Mouse (Mus musculus) frontal cortex, postnatal 25 days (tissue): ENCODE results near the gene Fat4.
A peak's percentile ranks its signal among the peaks of the same experiment; 100 is the strongest.

Source experiments
- DNase-seq, 2 experiments: peaks; one replicate each; pipeline ENCODE4 v3.0.0; 2022; ENCODE audit warnings: low spot score in 2 of 2

Gene Fat4

DNA sequence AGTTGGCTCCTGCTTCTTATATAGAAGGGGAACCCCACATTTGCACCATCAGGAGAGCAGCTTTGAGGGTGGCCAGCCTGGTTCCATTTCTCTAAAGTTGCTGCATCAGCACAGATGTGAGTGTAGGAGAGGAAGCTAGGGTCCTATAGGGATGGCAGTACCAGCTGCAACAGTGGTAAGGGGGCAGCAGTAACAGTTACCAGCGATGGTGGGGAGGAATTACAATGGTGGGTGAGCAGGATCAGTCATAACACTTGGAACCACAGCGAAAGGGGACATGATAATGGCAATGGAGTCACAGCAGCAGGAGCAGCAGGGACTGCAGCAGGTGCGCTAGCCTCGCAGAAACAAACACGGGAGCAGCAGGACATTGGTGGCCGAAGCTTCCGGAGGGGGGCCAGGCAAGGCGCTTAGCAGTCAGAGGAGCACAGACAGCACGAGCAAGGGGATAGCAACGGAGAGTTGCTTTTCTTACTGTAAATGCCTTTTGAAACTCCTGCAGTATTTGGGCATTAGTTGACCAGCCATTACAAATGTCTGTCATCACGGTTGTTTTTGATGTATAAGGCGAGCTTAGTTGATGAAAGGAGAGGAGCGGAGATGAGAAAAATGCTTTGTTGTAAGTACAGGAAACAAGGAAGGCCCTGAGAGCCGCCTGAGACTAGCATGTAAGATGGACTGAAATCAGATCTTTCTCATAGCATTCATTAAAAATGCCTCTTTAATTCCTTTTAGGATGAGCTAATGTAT is 21.1 kb downstream of the Fat4 start:
- no peak for DNase-seq

- no peak for DNase-seq
These were observed 21.8 kb downstream of the Fat4 start for GRCm38 (mm10) chr3:38908426-38909111.

DNA sequence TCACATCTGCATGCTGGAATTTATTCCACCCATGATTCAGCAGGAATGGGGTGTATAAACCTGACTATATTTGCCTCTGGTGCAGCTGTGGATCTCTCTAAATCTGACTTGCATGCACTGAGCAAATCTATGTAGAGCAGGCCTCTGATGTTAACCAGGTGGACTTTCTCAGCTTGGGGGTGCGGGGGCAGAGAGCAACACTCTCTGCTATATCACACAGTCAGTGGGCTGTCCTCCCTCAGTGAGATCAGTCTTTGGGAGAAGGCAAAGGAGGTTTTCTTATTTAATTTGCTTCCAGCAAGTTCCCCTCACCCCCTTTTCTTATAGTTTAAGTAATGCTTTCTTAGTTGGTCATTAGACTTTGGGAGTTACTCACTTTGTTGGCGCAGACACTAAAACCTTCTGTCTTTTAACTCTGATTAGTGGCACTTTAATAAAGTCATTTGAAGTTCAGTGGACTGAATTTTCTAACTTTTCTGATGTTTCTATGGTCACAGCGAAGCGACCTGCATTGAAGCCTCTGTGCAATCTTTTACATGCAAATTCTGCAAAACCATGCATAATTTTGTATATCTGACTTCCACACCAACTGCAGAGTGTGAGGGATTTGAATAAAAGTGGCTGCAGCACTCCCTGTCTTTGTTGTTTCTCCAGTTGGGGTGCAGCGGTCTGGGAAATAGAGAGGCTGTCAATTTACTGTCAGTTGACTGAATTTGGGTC is 26.2 kb downstream of the Fat4 start:
- DNase-seq, result no peak

- DNase-seq, result no peak
These were observed 26.9 kb downstream of the Fat4 start for GRCm38 (mm10) chr3:38913488-38914105.

DNA sequence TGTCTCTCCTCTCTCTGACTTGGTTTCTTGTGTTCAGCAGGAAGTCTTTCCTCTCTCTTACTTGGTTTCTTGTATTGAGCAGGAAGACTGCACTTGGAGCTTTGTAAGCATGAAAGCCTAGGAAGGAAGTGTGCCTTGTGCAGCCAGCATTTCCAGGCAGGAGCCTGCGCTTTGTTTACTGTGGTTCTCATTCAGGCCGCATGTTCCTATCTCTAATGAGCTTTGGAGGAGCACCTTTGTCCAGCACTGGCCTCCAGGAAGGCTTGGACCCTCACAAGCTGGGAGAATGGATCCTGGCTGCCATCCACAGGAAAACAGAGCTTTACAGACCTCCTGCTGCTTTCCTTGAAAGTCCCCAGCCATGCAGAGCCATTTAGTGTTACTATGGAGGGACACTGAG is 32.2 kb downstream of the Fat4 start:
- no peak for DNase-seq

DNA sequence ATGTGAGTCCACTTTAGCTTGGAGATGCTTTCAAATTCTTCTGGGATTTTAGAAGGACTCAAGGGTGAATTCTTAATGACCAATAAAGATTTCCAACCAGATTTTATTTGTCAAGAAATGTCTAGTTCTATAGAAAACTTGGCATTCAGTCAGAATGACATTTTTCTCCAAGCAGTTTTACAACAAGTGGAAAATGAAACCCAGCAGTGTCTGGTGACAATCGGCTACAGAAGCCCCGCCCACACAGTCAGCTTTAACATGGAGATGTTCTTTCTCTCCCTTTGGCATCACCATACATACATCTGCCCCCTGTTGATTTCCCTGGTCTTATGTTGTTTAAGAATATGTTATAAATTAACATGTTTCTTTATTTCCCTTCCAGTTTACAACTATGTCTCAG is 34.3 kb downstream of the Fat4 start:
- DNase-seq, result no peak

DNA sequence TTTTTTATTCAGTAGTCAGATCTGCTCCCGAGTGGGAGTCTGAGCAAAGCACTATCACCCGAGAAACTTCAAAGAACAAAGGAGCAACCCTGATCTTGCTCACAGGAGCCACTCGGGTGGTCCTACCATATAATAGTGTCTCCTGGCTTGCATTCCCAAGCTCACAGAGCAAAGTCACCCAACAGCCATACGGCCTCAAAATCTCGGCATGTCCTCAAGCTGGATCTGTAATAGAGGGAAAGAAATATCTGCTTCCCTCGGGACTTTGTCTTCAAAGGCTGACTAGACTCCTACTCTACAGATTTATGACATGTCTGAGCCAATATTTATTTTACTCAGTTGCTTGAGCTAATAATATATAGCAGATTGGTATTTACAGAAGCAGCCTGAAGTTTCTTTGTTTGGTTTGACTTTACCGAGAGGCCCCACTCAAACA is 36.5 kb downstream of the Fat4 start:
- DNase-seq, result no peak

DNA sequence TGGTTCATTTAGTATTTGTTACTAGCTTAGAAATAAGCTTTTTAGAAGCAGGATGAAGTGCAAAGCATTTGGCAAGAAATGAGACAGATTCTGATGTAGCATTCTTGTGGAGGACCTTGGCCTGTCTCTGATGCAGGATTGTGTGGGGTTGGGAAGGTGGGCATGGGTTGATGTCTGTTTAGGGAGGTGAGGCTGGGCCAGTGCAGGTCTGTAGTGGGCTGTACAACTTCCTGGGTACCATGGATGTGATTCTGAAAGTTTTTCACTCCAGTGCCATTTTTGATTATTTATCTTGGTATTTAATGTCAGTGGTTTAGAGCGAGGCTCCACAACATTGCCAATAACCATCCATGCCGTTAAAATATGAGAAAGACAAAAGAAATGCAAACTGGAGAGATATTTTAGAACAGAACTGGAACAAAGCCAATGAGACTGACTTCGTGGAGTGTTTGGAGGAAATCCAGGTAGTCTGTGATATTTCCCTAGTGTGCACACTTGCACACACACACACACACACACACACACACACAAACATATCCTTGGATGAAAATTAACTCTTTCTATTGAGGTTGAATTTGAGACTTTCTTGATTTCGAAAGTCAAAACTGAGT is 41.4 kb downstream of the Fat4 start:
- no peak for DNase-seq

DNA sequence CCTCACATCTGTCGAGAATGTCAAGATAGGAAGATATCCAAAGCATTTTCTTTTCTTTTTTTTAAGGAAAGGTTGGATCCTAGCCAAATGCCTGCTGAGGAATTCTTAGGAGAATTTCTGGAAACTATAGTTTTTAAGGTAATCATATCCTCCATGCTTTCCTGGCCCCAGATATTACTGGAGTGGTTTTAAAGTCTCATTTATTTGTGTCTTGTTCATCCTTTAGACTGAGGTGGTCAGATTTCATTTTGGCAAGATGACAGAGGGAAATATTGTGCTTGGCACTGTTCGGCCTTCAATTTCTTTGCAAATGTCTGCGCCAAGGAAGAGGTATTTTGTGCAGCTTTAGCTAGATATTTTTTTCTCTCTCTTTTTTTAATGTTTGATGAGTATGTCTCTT is 42.0 kb downstream of the Fat4 start:
- no peak for DNase-seq

DNA sequence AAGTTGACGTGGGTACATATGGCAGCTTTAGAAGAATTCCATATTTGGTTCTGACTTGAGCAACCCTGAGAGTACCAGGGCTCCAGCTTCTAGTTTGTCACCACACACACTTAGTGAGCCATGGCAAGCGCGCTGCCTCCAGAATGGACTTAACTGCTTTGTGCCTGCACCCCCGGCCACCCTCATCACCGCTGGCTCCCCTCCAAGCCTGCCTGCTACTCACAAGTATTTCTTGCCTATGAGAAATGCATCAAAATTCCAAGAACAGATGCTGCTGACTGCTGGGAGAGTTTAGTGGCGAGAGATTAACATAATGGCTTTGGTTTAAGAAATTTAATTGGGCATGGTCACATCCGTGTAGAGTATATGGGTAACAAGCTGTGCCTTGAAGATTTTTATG is 48.0 kb downstream of the Fat4 start:
- peak; percentile 11 to 43 for DNase-seq

DNA sequence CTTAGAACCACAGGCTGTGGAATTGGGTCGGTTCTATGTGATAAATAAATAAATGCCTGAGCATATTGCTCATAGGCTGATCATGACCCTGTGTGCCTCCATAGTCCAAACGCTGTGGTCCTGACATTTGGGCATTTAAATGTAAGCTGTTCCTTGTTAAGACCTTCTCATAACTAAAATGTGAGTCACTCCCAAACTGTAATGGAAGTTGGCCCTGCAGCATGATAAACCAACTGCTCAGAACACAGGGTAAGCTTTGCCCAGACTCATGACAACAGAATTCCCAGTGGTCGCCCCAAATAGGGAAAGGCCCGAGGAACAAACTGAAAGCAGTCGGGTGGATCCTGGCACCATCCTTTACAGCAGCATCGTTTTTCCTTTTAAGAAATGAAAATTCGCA is 49.7 kb downstream of the Fat4 start:
- DNase-seq, result no peak

DNA sequence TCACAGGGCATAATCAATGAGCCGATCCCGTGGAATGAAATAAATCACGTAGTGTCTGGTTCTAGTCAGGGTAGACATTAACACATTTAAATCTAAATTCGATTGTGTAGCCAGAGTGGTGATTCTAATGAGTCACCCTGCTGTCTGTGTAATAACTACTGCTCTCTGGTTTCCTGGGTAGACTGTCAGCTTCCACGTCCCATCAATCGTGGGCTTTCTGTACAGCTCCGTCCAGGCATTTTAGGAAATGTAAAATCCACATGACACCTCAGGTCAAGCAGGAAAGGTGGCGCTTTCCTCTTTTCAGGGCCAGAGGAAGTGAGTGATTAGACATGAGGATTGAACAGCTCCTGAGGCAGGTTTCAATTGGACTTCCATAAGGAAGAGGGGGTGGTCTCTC is 50.4 kb downstream of the Fat4 start:
- DNase-seq, result no peak

DNA sequence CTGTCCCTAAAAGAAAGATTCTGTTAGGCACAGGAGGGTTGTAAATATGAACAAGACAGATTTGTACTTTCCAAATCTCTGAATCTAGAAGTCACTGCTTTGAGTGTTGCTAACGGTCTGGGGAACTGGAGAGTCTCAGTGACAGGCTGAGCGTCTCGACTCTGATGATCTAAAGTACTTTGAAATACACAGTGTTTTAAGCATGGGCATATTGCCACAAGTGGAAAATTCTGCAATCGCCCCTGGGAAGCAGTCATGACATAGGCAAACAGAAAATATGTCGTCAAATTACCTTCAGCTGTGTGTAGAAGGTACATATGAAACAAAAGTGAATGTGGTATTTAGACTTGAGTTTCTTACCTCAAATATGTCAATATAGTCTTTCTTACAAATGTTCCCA is 51.4 kb downstream of the Fat4 start:
- no peak for DNase-seq

- DNase-seq, result no peak
These were observed 52.8 kb downstream of the Fat4 start for GRCm38 (mm10) chr3:38939573-38939972.

- DNase-seq, result no peak
These were observed 53.6 kb downstream of the Fat4 start for GRCm38 (mm10) chr3:38940327-38940726.

GRCm38 (mm10) chr3:38945157-38945556 is 58.4 kb downstream of the Fat4 start:
- DNase-seq, result no peak

DNA sequence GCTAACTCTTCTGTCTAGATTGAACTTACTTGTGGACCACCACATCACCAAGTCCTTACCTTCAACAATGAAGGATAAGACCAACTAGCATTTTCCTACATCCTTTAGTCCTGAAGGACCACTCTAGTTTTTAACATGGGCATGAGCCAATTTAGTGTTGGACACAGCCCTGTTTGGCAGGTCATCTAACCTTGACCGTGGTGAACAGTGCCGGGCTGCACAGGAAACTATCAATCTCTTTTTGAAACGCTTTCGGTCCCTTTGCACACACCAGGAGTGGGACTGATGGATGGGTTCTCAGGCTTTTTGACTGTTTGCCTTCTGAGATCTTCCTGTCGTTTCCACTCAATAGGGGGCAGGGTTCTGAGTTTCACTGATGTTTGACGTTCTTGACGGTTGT is 61.0 kb downstream of the Fat4 start:
- no peak for DNase-seq

DNA sequence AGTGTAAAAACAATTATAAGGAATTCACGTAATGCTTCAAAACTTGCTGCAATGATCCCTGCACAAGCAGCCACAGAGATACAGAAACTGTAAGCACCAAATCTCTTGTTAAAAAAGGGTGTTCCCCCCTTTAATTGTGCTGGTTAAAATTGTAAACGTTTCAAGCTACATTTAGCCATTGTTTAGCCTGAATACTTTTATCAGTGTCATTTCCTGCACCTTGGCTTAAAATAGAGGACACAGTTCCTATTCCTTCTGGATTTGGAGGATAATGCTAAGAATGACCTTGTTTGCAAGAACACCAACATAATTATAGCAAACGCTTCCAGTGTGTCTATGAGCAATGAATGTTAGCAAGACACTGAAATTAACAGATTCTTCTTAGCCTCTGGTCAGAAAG is 65.9 kb downstream of the Fat4 start:
- DNase-seq, result no peak

DNA sequence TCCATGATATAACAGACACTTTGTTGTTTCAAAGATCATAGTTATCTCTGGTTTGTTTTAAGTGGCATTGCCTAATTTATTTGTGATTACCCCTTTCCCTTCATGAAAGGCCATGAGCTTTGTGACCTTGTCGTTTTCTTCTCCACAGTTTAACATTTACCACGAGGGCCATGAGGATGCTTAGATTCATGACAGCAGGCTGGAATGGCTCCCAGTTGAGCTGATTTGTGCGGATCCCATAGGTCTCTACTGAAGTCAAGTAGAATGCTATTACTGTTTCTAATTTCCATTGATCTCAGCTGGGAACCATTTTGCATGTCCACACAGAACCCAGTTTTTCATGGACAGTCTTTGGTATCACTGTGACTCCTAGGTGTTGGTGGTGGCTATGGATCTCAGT is 67.5 kb downstream of the Fat4 start:
- DNase-seq, result no peak

GRCm38 (mm10) chr3:38956012-38956648 is 69.4 kb downstream of the Fat4 start:
- no peak for DNase-seq

GRCm38 (mm10) chr3:38957186-38957585 is 70.4 kb downstream of the Fat4 start:
- no peak for DNase-seq

- no peak for DNase-seq
These were observed 75.6 kb downstream of the Fat4 start for GRCm38 (mm10) chr3:38962328-38962727.
